Comparison of ENCODE assay signal across 10 mouse cellular contexts in genomic region chr11:85261192-85261591, GRCm38 (mm10). TPM values are rescaled to one million over a fixed set of nuclear protein-coding genes. Genes with fewer than 3 reads are reported as not detected.
A peak's percentile ranks its signal among the peaks of the same experiment; 100 is the strongest.
DNase-seq lines count a peak whose midpoint lies in the region; ATAC-seq lines count a peak whose summit lies in the region.
"Had no signal": no experiment of that assay in that cellular context is flagged by ENCODE, and none has a peak within 500 bp of the region (broad histone marks: within the 10 kb centered on the region; RNA-seq: fewer than 3 reads in every experiment).

No protein-coding gene starts in this region.

- peaks cover 5% of the 10 kb centered on the region; the same call in 1 of the 2 replicates for H3K4me1 ChIP-seq in kidney, embryonic 15.5 days
- no peaks in the 10 kb centered on the region; the same call in 1 of the 2 replicates for H3K4me1 ChIP-seq in embryonic facial prominence, embryonic 10.5 days
- H3K4me1 ChIP-seq in liver, embryonic 13.5 days (replicated peaks): peaks cover 3% of the 10 kb centered on the region
- H3K4me1 ChIP-seq: heart, embryonic 13.5 days; stomach, embryonic 15.5 days had no signal

- no peaks in the 10 kb centered on the region for H3K36me3 ChIP-seq in kidney, embryonic 15.5 days
- H3K36me3 ChIP-seq in embryonic facial prominence, embryonic 10.5 days (replicated peaks): no peaks in the 10 kb centered on the region
- H3K36me3 ChIP-seq in liver, embryonic 13.5 days: no peaks in the 10 kb centered on the region
- H3K36me3 ChIP-seq: heart, embryonic 13.5 days; stomach, embryonic 15.5 days had no signal

- peak; percentile 76 for DNase-seq in kidney, adult 18-20 months
- peak; percentile 83 for DNase-seq in adrenal gland, postnatal 25 days
- peak; percentile 77 for DNase-seq in embryonic facial prominence, embryonic 10.5 days (ENCODE audit: low spot score)
- peak; percentile 80 for DNase-seq in kidney, adult 9 months
- DNase-seq in liver, embryonic 13.5 days: peak; percentile 58
- peak; percentile 42 for DNase-seq in right cerebral cortex, adult 18-20 months
- DNase-seq in urinary bladder, adult 18-20 months (ENCODE audit: low spot score in 2 of 2): peak; percentile 15 to 62

- H3K27ac ChIP-seq in kidney, embryonic 15.5 days: no peak overlapping the region
- H3K27ac ChIP-seq in embryonic facial prominence, embryonic 10.5 days (replicated peaks): no peak overlapping the region
- H3K27ac ChIP-seq in liver, embryonic 13.5 days: no peak overlapping the region
- H3K27ac ChIP-seq: heart, embryonic 13.5 days; stomach, embryonic 15.5 days had no signal

- WGBS in kidney, embryonic 15.5 days: 31% methylated on average over 7 of the region's 7 CpGs
- 34% methylated on average over 7 of the region's 7 CpGs for WGBS in embryonic facial prominence, embryonic 10.5 days
- 19% methylated on average over 7 of the region's 7 CpGs for WGBS in liver, embryonic 13.5 days (ENCODE audit: insufficient replicate concordance)

- no peak overlapping the region for H3K4me3 ChIP-seq in kidney, embryonic 15.5 days (replicated peaks)
- no peak overlapping the region for H3K4me3 ChIP-seq in embryonic facial prominence, embryonic 10.5 days
- H3K4me3 ChIP-seq in liver, embryonic 13.5 days (replicated peaks): no peak overlapping the region
- H3K4me3 ChIP-seq: heart, embryonic 13.5 days; stomach, embryonic 15.5 days had no signal

- no peak for ATAC-seq in kidney, embryonic 15.5 days (replicated peaks; ENCODE audit: low FRiP score)
- no peak for ATAC-seq in liver, embryonic 13.5 days (ENCODE audit: low read depth)

- no peak overlapping the region for H3K4me2 ChIP-seq in kidney, embryonic 15.5 days
- no peak overlapping the region for H3K4me2 ChIP-seq in liver, embryonic 13.5 days
- H3K4me2 ChIP-seq: heart, embryonic 13.5 days; stomach, embryonic 15.5 days had no signal

- no peaks in the 10 kb centered on the region for H3K27me3 ChIP-seq in kidney, embryonic 15.5 days
- no peaks in the 10 kb centered on the region for H3K27me3 ChIP-seq in embryonic facial prominence, embryonic 10.5 days (replicated peaks; ENCODE audit: low read depth, poor library complexity, severe bottlenecking)
- no peaks in the 10 kb centered on the region for H3K27me3 ChIP-seq in liver, embryonic 13.5 days
- H3K27me3 ChIP-seq: heart, embryonic 13.5 days; stomach, embryonic 15.5 days had no signal

- H3K9ac ChIP-seq in kidney, embryonic 15.5 days: no peak overlapping the region
- no peak overlapping the region for H3K9ac ChIP-seq in liver, embryonic 13.5 days
- H3K9ac ChIP-seq: heart, embryonic 13.5 days; stomach, embryonic 15.5 days had no signal

- H3K9me3 ChIP-seq in kidney, embryonic 15.5 days (replicated peaks): no peaks in the 10 kb centered on the region
- no peaks in the 10 kb centered on the region for H3K9me3 ChIP-seq in embryonic facial prominence, embryonic 10.5 days
- H3K9me3 ChIP-seq in liver, embryonic 13.5 days (replicated peaks): no peaks in the 10 kb centered on the region
- H3K9me3 ChIP-seq: heart, embryonic 13.5 days; stomach, embryonic 15.5 days had no signal

RNA-seq across cellular contexts. Expression of gene Appbp2, which starts 26.3 kb away (rescaled TPM):
- polyA plus RNA-seq in kidney, embryonic 15.5 days (2015; fragmentation: Nextera tagmentation; extraction: Ambion mirVana): 45.4 and 46.7 TPM in 2 replicates
- 43.1 and 56.9 TPM in 2 replicates for total RNA-seq in adrenal gland, postnatal 25 days (2021)
- polyA plus RNA-seq in embryonic facial prominence, embryonic 10.5 days (2016; fragmentation: Nextera tagmentation; extraction: Ambion mirVana): 42.7 and 46.2 TPM in 2 replicates
- polyA plus RNA-seq in liver, embryonic 13.5 days (2015; fragmentation: Nextera tagmentation; extraction: Ambion mirVana): 15.7 and 17.7 TPM in 2 replicates

RNA-seq across cellular contexts. Expression of gene Ppm1d, which starts 49.9 kb away (rescaled TPM):
- polyA plus RNA-seq in kidney, embryonic 15.5 days (2015; fragmentation: Nextera tagmentation; extraction: Ambion mirVana): 19.2 and 20.2 TPM in 2 replicates
- total RNA-seq in adrenal gland, postnatal 25 days (2021): 17.0 and 17.2 TPM in 2 replicates
- polyA plus RNA-seq in embryonic facial prominence, embryonic 10.5 days (2016; fragmentation: Nextera tagmentation; extraction: Ambion mirVana): 21.4 and 22.7 TPM in 2 replicates
- 21.8 and 22.7 TPM in 2 replicates for polyA plus RNA-seq in liver, embryonic 13.5 days (2015; fragmentation: Nextera tagmentation; extraction: Ambion mirVana)
